Mouse (Mus musculus): ENCODE measurements around the gene Gm826.

DNA sequence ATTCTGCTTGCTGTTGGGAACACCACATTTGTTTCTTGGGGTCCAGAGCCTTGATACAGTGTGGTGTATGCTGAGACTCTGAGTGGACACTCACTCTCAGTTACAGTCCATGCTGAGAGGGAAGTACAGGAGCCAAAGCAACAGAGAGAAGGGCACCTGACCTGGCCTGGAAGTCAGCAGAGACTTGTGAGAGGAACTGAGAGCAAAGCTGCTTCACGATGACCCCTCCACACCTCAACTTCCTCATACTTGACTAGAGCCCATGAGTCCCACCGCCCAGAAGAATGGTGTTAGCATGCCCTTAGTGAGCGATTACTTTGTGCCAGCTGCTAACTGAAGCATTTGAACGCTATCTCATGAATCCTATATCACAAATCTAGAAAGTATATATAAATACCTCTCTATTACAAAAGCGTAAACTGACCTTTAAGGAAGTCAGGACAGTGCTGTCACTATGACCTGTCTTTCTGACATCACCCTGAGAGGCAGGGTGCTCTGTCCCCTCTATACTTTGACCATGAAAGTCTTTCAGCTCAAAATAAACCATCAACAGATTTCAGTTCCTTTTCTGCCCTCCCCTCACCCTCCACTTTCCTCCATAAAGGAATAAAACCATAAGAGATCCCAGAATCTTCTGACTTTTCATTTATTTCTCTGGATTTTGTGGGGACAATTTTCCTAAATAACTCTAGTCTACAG is 57.9 kb downstream of the Gm826 start:
- TF ChIP-seq CTCF (IDR thresholded peaks at IDR 0.05; ENCODE audit: borderline replicate concordance, extremely low read depth, insufficient read depth, insufficient read length), result no peak
- no peak for TF ChIP-seq POLR2A (IDR thresholded peaks at IDR 0.05; ENCODE audit: borderline replicate concordance, extremely low read depth, insufficient read depth, insufficient read length, poor library complexity, severe bottlenecking)
